Mouse (Mus musculus) cerebellum, adult 2 months (tissue): ENCODE measurements around the gene Aldh1a2. TPM values are rescaled to one million over a fixed set of nuclear protein-coding genes. Genes with fewer than 3 reads are reported as not detected.

Source experiments
- DNase-seq, 2 experiments: peaks; one replicate each; pipeline ENCODE4 v3.0.0; 2021
- H3K27ac ChIP-seq: fragments of 200-500 bp; 2 replicates; pipeline ENCODE4 v1.5.1; 2012; ENCODE audit warnings: low read length, control low read depth, inconsistent platforms; ENCODE audit not compliant: insufficient read depth
- H3K27me3 ChIP-seq: fragments of 200-500 bp; 2 replicates; pipeline ENCODE4 v1.6.1; 2012; ENCODE audit warnings: inconsistent platforms, mild to moderate bottlenecking, low read length, moderate library complexity; ENCODE audit not compliant: control insufficient read depth, insufficient read depth
- H3K4me1 ChIP-seq: fragments of 200-500 bp; 2 replicates; pipeline ENCODE4 v1.6.1; 2011; ENCODE audit warnings: low read length; ENCODE audit not compliant: control insufficient read depth, insufficient read depth
- H3K4me3 ChIP-seq: fragments of 200-500 bp; replicated peaks from 2 replicates; pipeline ENCODE3; 2011; ENCODE audit warnings: mild to moderate bottlenecking, low read depth, low read length, control low read depth; ENCODE audit not compliant: insufficient read depth
- CTCF ChIP-seq: fragments of 200-500 bp; IDR thresholded peaks from 2 replicates; pipeline ENCODE4 v1.5.1; 2011; ENCODE audit warnings: low read depth, mild to moderate bottlenecking, control low read depth, low read length, moderate library complexity, borderline replicate concordance; ENCODE audit not compliant: insufficient read depth
- POLR2A ChIP-seq: fragments of 200-500 bp; IDR thresholded peaks from 2 replicates; pipeline ENCODE4 v1.6.1; 2011; ENCODE audit warnings: low read length, control low read depth, borderline replicate concordance; ENCODE audit not compliant: insufficient read depth
- WGBS: fragments of 180-500 bp; shearing (Covaris S2); methylation state at CpG from one replicate; pipeline ENCODE4 v1.1.7; 2018; 5-methylcytosine and 5-hydroxymethylcytosine counted together
- polyA plus RNA-seq: library from polyadenylated mRNA; depleted of rRNA; stranded (reverse); fragments of >200 nt; gene quantifications from 2 replicates; pipeline ENCODE4 v1.2.3, GENCODE M21; 2012

The Aldh1a2 gene
- polyA plus RNA-seq, 1 experiment, result 3.3 TPM

DNA sequence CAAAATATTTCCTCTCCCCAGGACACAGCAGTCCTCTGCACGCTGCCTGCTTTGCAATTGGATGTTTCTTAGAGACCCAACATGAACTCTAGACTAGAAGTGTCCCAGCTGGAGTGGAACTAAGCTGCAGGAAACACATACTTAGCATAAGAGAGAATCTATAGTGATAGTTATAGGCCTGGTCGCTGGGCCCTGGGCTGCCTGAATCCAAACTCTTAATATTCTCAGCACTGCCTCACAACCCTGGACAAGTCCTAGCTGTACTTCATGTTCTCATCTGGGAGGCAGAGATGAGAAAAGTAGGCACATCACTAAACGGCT lies 102.3 kb downstream of the Aldh1a2 start:
- H3K4me1 ChIP-seq, result no peaks in the 10 kb centered on the region
- DNase-seq, result no peak
- no peak overlapping the region for H3K4me3 ChIP-seq
- TF ChIP-seq CTCF (no peak), POLR2A (no peak)
- WGBS, result 81% methylated on average over 3 of the region's 3 CpGs
- H3K27me3 ChIP-seq, result no peaks in the 10 kb centered on the region
- H3K27ac ChIP-seq, result no peak overlapping the region

DNA sequence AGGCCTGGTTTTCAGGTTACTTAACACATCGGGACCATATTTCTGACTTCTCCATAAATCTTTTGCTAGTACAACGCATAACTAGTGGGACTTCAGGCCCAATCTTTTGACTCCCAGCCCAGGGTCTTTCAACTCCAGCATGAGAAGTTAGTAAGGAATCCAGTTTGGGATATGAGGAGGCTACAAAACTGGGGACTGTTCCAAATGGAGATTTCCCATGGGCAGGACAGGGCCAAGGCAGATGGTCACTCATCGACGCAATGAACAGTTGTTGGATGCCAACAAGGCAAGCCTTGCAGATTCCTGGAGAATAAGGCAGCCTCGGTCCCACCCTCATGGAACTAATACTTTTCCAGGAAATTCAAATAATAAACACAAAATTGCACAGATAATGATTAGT lies 104.2 kb downstream of the Aldh1a2 start:
- 37% methylated on average over 5 of the region's 5 CpGs for WGBS
- no peak for DNase-seq
- TF ChIP-seq CTCF (no peak), POLR2A (no peak)
- H3K4me3 ChIP-seq, result no peak overlapping the region
- no peaks in the 10 kb centered on the region for H3K27me3 ChIP-seq
- H3K4me1 ChIP-seq, result no peaks in the 10 kb centered on the region
- H3K27ac ChIP-seq, result no peak overlapping the region

DNA sequence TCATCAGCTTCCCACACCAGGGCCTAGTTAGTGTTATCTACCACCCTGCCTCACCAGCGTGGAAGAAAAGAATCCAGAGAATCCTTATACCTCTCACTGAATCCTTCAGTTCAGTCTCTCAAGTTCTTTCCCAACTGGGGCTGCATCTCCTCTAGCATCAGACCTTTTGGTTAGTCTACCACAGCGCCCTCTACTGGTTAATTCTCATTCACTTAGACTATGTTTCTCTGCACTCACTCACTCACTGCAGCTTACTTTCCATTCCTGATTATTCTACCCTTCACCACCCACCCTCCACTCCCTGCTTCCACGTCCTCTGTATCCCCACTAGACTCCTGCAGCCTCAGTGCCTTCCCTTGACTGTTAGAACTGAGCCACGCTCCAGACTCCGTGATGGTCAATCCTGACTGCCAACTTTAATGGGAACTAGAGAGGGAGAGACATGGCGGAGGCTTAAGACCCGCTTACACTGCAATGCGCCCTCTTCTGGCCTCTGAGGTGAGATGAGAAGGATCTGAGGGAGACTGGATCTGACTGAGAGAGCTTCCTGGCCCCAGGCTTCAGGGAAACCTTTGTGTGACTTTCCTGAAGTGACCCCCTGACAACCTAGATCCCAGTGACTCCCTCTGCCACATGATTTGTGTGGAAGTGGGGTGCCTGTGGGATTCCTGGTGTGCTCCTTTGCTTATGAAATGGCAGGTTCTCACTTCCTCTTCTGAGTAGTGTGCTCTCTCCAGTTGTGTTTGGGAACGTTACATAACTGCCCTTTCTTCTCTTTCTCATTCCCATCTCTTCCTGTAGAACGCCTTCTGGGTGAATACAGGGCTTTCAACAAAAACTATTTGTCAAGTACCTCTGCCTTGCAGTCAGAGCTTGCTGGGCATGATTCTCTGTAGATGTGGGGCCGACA lies 104.9 kb downstream of the Aldh1a2 start:
- H3K4me1 ChIP-seq, result no peaks in the 10 kb centered on the region
- no peak overlapping the region for H3K4me3 ChIP-seq
- H3K27me3 ChIP-seq, result no peaks in the 10 kb centered on the region
- no peak for TF ChIP-seq POLR2A
- DNase-seq, result no peak
- H3K27ac ChIP-seq, result no peak overlapping the region
- WGBS, result 61% methylated on average over 11 of the region's 11 CpGs

DNA sequence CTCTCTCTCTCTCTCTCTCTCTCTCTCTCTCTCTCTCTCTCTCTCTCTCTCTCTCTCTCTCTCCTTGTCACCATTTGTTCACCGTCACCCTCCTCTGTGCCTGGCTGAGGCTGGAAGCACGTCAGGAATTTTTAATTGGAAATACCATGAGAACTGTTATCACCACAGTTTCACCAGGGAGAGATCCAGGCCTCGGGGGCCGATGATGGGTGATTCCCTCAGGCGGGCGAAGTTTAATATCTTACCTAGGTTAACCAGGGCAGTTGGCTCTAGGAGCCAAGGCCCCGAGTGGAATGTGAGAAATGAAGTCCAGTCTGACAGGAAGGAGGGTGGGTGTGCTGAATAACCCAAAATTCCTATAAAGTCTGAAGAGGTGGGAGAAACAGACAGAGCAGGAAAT lies 105.8 kb downstream of the Aldh1a2 start:
- Histone ChIP-seq H3K27me3 (no peaks in the 10 kb centered on the region), H3K4me3 (no peak overlapping the region), H3K27ac (no peak overlapping the region), H3K4me1 (no peaks in the 10 kb centered on the region)
- 79% methylated on average over 7 of the region's 7 CpGs for whole genome bisulfite sequencing
- TF ChIP-seq CTCF, result no peak
- no peak for TF ChIP-seq POLR2A
- DNase-seq, result no peak

DNA sequence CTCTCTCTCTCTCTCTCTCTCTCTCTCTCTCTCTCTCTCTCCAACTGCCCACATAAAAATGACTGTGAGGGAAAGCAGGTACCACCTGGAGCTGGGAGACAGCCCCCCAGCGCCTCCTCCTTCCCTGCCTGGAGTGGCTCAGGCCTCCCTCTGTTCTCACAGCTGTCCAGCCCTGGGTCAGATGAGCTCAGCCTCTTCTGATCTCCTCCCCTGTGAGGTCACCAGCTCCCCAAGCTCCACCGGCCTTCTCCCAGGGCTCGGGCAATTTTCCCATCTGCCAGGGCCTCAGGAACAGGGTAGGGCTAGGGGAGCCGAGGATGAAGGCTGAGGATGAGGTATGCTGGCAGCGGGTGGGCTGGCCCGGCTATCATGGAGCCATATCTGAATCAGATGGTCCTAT lies 106.3 kb downstream of the Aldh1a2 start:
- WGBS, result 54% methylated on average over 6 of the region's 6 CpGs
- no peaks in the 10 kb centered on the region for H3K27me3 ChIP-seq
- H3K4me1 ChIP-seq, result no peaks in the 10 kb centered on the region
- no peak for DNase-seq
- H3K4me3 ChIP-seq, result no peak overlapping the region
- no peak overlapping the region for H3K27ac ChIP-seq
- no peak for TF ChIP-seq CTCF
- no peak for TF ChIP-seq POLR2A

DNA sequence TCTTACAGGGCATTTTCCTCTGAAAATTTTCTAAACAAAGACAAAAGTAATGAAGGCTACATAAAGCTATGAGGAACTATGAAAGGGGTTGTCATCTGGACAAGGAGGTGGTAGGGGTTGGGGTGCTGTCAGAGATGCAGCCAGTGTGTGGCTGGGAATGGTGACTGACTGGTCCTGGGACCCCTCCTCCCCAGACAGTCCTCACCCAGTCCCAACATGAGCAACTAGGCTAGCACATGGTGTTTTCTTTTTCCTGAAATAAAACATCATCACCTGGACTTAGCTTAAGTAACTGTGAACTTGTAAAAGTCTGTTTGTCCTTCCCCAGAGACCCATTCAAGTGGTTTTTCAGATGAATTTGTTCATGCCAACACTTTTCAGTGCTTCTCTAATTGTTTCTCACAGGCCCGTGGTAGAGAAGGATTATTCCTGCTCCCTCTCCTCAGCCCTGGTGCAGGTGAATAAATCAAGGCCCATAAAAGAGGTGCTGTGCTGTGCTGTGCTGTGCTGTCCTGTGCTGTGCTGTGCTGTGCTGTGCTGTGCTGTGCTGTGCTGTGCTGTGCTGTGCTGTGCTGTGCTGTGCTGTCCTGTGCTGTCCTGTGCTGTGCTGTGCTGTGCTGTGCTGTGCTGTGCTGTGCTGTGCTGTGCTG lies 107.8 kb downstream of the Aldh1a2 start:
- WGBS, result 58% methylated on average over 1 of the region's 1 CpGs
- H3K27ac ChIP-seq, result no peak overlapping the region
- no peak for DNase-seq
- no peaks in the 10 kb centered on the region for H3K4me1 ChIP-seq
- TF ChIP-seq POLR2A (no peak), CTCF (no peak)
- H3K27me3 ChIP-seq, result no peaks in the 10 kb centered on the region
- no peak overlapping the region for H3K4me3 ChIP-seq

DNA sequence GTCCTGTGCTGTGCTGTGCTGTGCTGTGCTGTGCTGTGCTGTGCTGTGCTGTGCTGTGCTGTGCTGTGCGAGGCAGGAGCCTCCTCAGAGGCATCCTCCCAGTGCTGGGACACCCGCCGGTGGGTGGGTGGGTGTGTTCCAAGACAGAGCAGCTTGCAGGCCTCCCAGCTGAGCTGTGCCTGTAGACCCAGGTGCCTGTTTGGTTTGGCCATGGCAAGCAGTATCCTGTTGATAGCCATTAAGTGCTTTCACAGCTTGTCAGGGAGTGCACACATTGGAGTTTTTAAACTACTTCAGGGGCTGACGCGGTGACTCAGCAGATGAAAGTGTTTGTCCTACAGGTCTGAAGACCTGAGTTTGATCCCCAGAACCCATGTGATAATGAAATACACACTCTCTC lies 108.5 kb downstream of the Aldh1a2 start:
- Histone ChIP-seq H3K4me1 (no peaks in the 10 kb centered on the region), H3K4me3 (no peak overlapping the region), H3K27me3 (no peaks in the 10 kb centered on the region), H3K27ac (no peak overlapping the region)
- TF ChIP-seq CTCF, result no peak
- no peak for TF ChIP-seq POLR2A
- 54% methylated on average over 5 of the region's 5 CpGs for WGBS
- DNase-seq, result no peak

DNA sequence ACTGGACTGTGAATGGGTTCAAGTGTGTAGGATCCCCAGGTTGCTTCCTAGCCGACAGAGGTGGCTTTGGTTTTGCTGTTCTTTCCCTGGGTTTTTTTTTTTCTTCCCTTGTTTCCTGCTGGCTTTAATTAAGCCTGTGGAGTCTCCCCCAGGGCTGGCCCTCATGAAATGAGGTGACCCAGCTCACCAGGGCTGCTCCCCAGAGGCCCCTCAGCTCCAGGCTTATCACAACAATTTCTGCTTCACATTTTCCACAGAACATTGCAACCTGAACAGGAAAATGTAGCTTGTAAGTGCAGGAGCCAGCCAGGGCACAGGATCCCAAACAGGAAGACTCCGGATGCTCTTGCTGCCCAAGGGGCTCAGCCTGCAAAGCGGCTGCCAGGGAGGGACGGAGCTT lies 110.7 kb downstream of the Aldh1a2 start:
- WGBS, result 63% methylated on average over 4 of the region's 4 CpGs

More for the DNA sequence above, 110.7 kb downstream of the Aldh1a2 start:
- no peaks in the 10 kb centered on the region for H3K27me3 ChIP-seq
- no peak overlapping the region for H3K4me3 ChIP-seq
- TF ChIP-seq CTCF, result no peak
- TF ChIP-seq POLR2A, result no peak
- H3K4me1 ChIP-seq, result no peaks in the 10 kb centered on the region
- no peak for DNase-seq
- no peak overlapping the region for H3K27ac ChIP-seq
